Mouse (Mus musculus) cerebellum, adult 2 months (tissue): ENCODE measurements around the gene 2310057M21Rik.

Experiments used
- CTCF ChIP-seq: fragments of 200-500 bp; IDR thresholded peaks from 2 replicates; pipeline ENCODE4 v1.5.1; 2011; ENCODE audit warnings: low read depth, mild to moderate bottlenecking, control low read depth, low read length, moderate library complexity, borderline replicate concordance; ENCODE audit not compliant: insufficient read depth
- POLR2A ChIP-seq: fragments of 200-500 bp; IDR thresholded peaks from 2 replicates; pipeline ENCODE4 v1.6.1; 2011; ENCODE audit warnings: low read length, control low read depth, borderline replicate concordance; ENCODE audit not compliant: insufficient read depth

- TF ChIP-seq CTCF (no peak), POLR2A (no peak)
Observed at GRCm38 (mm10) chr7:131317587-131317986, 45.0 kb downstream of the 2310057M21Rik start.
